Mouse (Mus musculus) hindbrain, postnatal 0 days (tissue): ENCODE measurements around the gene Por. TPM values are rescaled to one million over a fixed set of nuclear protein-coding genes. Genes with fewer than 3 reads are reported as not detected.

ENCODE experiments used
- ATAC-seq: fragments of 200-750 bp; cut with Nextera tagmentation; 2 replicates; pipeline ENCODE4 v1.8.0; 2017; ENCODE audit warnings: mild to moderate bottlenecking, moderate TSS enrichment, moderate library complexity
- DNase-seq: peaks from one replicate; pipeline ENCODE4 v3.0.0-alpha.2; 2015; ENCODE audit warnings: low spot score
- H3K27ac ChIP-seq: fragments of 300-500 bp; sonication (generic); 2 replicates; pipeline ENCODE4 v1.5.1; 2014; ENCODE audit warnings: mild to moderate bottlenecking
- H3K27me3 ChIP-seq: fragments of 300-500 bp; sonication (generic); 2 replicates; pipeline ENCODE4 v1.6.1; 2014; ENCODE audit warnings: low read length, mixed read lengths; ENCODE audit not compliant: insufficient read depth
- H3K36me3 ChIP-seq: fragments of 300-500 bp; sonication (generic); 2 replicates; pipeline ENCODE4 v1.6.1; 2014; ENCODE audit warnings: low read length, mixed read lengths; ENCODE audit not compliant: insufficient read depth
- H3K4me1 ChIP-seq: fragments of 300-500 bp; sonication (generic); 2 replicates; pipeline ENCODE4 v1.6.1; 2014; ENCODE audit warnings: antibody characterized with exemption, low read length, mixed read lengths; ENCODE audit not compliant: insufficient read depth
- H3K4me2 ChIP-seq: fragments of 300-500 bp; sonication (generic); 2 replicates; pipeline ENCODE4 v1.6.1; 2014; ENCODE audit warnings: low read depth, mild to moderate bottlenecking, low read length, moderate library complexity, mixed read lengths
- H3K4me3 ChIP-seq: fragments of 300-500 bp; sonication (generic); 2 replicates; pipeline ENCODE4 v1.5.1; 2014; ENCODE audit warnings: low read length
- H3K9ac ChIP-seq: fragments of 300-500 bp; sonication (generic); replicated peaks from 2 replicates; pipeline ENCODE4 v1.6.1; 2014; ENCODE audit warnings: mild to moderate bottlenecking, low read length, moderate library complexity, mixed read lengths
- H3K9me3 ChIP-seq: fragments of 300-500 bp; sonication (generic); 2 replicates; pipeline ENCODE4 v1.6.1; 2016; ENCODE audit warnings: low read length, mixed read lengths
- CTCF ChIP-seq: IDR thresholded peaks from 2 replicates; pipeline ENCODE4 v1.5.1; 2016; ENCODE audit warnings: antibody characterized with exemption, control low read depth, low read depth
- WGBS: fragments of 180-500 bp; shearing (Covaris S2); extraction: QIAGEN DNeasy Blood & Tissue Kit; methylation state at CpG from one replicate; pipeline ENCODE4 v1.1.7; 2014; 5-methylcytosine and 5-hydroxymethylcytosine counted together
- polyA plus RNA-seq: library from polyadenylated mRNA; unstranded; fragments of >200 nt; fragmentation: Nextera tagmentation; extraction: Ambion mirVana; gene quantifications from 2 replicates; pipeline ENCODE4 v1.2.1, GENCODE M21; 2015
- total RNA-seq: library from RNA; depleted of rRNA; stranded (reverse); fragments of >200 nt; gene quantifications from 2 replicates; pipeline ENCODE4 v1.2.3, GENCODE M21; 2014

The Por gene
- total and polyA plus RNA-seq, 2 experiments from 2014 or later = 71.4 to 71.8 TPM

- peaks cover 23% of the 10 kb centered on the region for H3K4me1 ChIP-seq
- no peak overlapping the region for H3K4me2 ChIP-seq
- no peaks in the 10 kb centered on the region for H3K9me3 ChIP-seq
- no peaks in the 10 kb centered on the region for H3K27me3 ChIP-seq
- no peak for TF ChIP-seq CTCF
- no peak overlapping the region for H3K4me3 ChIP-seq
- no peak overlapping the region for H3K27ac ChIP-seq
- H3K36me3 ChIP-seq = peaks cover 2% of the 10 kb centered on the region; the same call in 1 of the 2 replicates
- no peak for ATAC-seq
- DNase-seq = no peak
- H3K9ac ChIP-seq = no peak overlapping the region
- 69% methylated on average over 3 of the region's 3 CpGs for WGBS
Measured at GRCm38 (mm10) chr5:135723165-135723751, 53.4 kb downstream of the Por start.

GRCm38 (mm10) chr5:135724536-135725322 lies 54.9 kb downstream of the Por start:
- DNase-seq = peak; percentile 50
- WGBS = 12% methylated on average over 9 of the region's 9 CpGs
- H3K9me3 ChIP-seq = no peaks in the 10 kb centered on the region
- ATAC-seq = peak; percentile 61
- H3K27me3 ChIP-seq = no peaks in the 10 kb centered on the region
- H3K4me3 ChIP-seq = no peak overlapping the region
- peaks cover 2% of the 10 kb centered on the region; the same call in 1 of the 2 replicates for H3K36me3 ChIP-seq
- peaks cover 23% of the 10 kb centered on the region for H3K4me1 ChIP-seq
- H3K9ac ChIP-seq = no peak overlapping the region
- no peak for TF ChIP-seq CTCF
- peak overlapping the region; percentile 54; the same call in 1 of the 2 replicates for H3K27ac ChIP-seq
- H3K4me2 ChIP-seq = peak overlapping the region; percentile 21

DNA sequence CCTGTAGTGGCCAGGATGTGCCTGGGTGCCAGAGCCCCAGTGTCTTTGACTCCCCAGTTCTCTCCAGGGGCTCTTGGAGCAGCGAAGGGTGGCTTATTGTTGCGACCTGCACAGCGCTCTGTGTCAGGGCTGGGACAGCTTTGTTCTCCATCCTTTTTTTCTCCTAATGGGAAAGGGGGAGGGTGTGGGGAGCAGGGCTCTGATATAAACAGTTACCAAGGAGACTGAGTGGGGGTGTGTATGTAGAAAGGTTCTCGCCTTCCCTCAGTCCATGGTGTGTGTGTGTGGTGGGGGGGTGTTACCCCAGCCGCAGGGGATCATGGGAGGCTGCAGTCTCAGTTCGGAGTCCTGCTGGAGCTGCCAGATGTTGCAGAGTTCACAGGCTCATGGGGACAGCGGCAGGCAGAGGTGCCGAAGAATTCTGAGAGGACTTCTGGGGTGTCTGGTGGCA lies 55.6 kb downstream of the Por start:
- TF ChIP-seq CTCF = no peak
- no peaks in the 10 kb centered on the region for H3K27me3 ChIP-seq
- H3K9me3 ChIP-seq = no peaks in the 10 kb centered on the region
- peak; percentile 66 for DNase-seq
- peak; percentile 81 for ATAC-seq
- peaks cover 23% of the 10 kb centered on the region for H3K4me1 ChIP-seq
- WGBS = 4% methylated on average over 8 of the region's 8 CpGs
- H3K36me3 ChIP-seq = peaks cover 9% of the 10 kb centered on the region
- peak overlapping the region; percentile 21 for H3K4me2 ChIP-seq
- H3K9ac ChIP-seq = no peak overlapping the region; the same call in 1 of the 2 replicates
- peak overlapping the region; percentile 54; the same call in 1 of the 2 replicates for H3K27ac ChIP-seq
- no peak overlapping the region for H3K4me3 ChIP-seq

- Histone ChIP-seq H3K9me3 (no peaks in the 10 kb centered on the region), H3K4me3 (no peak overlapping the region), H3K4me1 (peaks cover 23% of the 10 kb centered on the region), H3K27ac (0 out of 2 replicates have a peak overlapping the region, but pooled peaks have one; percentile 36), H3K27me3 (no peaks in the 10 kb centered on the region), H3K4me2 (peak overlapping the region; percentile 21; the same call in 1 of the 2 replicates), H3K9ac (no peak overlapping the region; the same call in 1 of the 2 replicates), H3K36me3 (peaks cover 15% of the 10 kb centered on the region)
- TF ChIP-seq CTCF = no peak
- no peak for ATAC-seq
- WGBS = 33% methylated on average over 6 of the region's 6 CpGs
- no peak for DNase-seq
Measured at GRCm38 (mm10) chr5:135725991-135726390, 56.2 kb downstream of the Por start.

GRCm38 (mm10) chr5:135726641-135727346 lies 57.0 kb downstream of the Por start:
- Histone ChIP-seq H3K9ac (no peak overlapping the region; the same call in 1 of the 2 replicates), H3K9me3 (no peaks in the 10 kb centered on the region), H3K27me3 (no peaks in the 10 kb centered on the region), H3K4me3 (no peak overlapping the region), H3K36me3 (peaks cover 23% of the 10 kb centered on the region), H3K27ac (no peak overlapping the region), H3K4me1 (peaks cover 23% of the 10 kb centered on the region), H3K4me2 (no peak overlapping the region)
- ATAC-seq (no peak), DNase-seq (no peak)
- 60% methylated on average over 2 of the region's 2 CpGs for WGBS
- TF ChIP-seq CTCF = no peak

DNA sequence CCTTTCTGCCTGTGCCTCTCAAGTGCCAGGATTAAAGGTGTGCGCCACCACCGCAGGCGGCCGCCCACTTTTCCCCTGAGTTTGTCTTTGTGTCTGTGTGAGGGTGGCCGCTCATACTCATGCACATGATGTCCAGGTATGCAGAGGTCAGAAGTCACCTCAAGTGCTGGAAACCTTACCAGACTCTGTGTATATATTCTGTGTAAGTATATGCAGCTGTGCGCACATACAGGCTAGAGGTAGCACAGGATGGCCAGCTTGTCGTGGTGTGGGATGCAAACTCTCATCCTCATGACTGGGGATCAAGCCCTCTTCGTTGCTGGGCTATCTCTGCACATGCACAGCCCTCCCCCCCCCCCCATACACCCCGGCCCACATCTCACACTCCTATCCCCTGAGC lies 58.0 kb downstream of the Por start:
- no peak overlapping the region for H3K9ac ChIP-seq
- H3K9me3 ChIP-seq = no peaks in the 10 kb centered on the region
- ATAC-seq (no peak), DNase-seq (no peak)
- H3K36me3 ChIP-seq = peaks cover 33% of the 10 kb centered on the region
- 92% methylated on average over 9 of the region's 9 CpGs for WGBS
- no peak for TF ChIP-seq CTCF
- H3K27ac ChIP-seq = no peak overlapping the region
- H3K4me1 ChIP-seq = peaks cover 23% of the 10 kb centered on the region
- no peak overlapping the region for H3K4me2 ChIP-seq
- no peak overlapping the region for H3K4me3 ChIP-seq
- no peaks in the 10 kb centered on the region for H3K27me3 ChIP-seq
